Mouse (Mus musculus): ENCODE results near the gene Pde4a. TPM values are rescaled to one million over a fixed set of nuclear protein-coding genes. Genes with fewer than 3 reads are reported as not detected.
"Not testable (repeated sequence)": the region's sequence is repeated elsewhere in the genome, so short reads cannot be mapped to it uniquely, and the experiment has no call there.

Pde4a gene
- polyA plus RNA-seq, 1 experiment: 23.4 TPM

- no peak for DNase-seq (ENCODE audit: low read depth)
- TF ChIP-seq CTCF (IDR thresholded peaks at IDR 0.05; ENCODE audit: borderline replicate concordance, extremely low read depth, insufficient read depth, insufficient read length) (no peak), POLR2A (IDR thresholded peaks at IDR 0.05; ENCODE audit: borderline replicate concordance, extremely low read depth, insufficient read depth, insufficient read length, poor library complexity, severe bottlenecking) (no peak)
These were observed 41.3 kb downstream of the Pde4a start for GRCm38 (mm10) chr9:21206848-21207247.

DNA sequence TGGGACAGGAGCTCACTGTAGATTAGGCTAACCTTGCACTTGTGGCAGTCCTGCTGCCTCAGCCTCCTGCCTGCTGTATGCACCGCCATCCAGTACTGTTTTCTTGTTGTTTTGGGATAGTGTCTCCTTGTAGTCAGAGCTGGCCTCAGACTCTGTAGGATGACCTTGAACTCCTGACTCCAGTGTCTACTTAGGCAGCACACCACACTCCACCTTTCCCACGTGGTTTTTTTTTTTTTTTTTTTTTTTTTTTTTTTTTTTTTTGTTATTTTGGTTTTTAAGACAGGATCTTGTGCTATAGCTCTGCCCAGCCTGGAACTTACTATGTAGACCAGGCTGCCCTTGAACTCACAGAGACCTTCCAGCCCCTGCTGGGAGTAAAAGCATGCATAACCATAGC is 43.1 kb downstream of the Pde4a start:
- TF ChIP-seq CTCF (IDR thresholded peaks at IDR 0.05; ENCODE audit: borderline replicate concordance, extremely low read depth, insufficient read depth, insufficient read length) (no peak), POLR2A (IDR thresholded peaks at IDR 0.05; ENCODE audit: borderline replicate concordance, extremely low read depth, insufficient read depth, insufficient read length, poor library complexity, severe bottlenecking) (no peak)
- no peak for DNase-seq (ENCODE audit: low read depth)

- TF ChIP-seq CTCF (IDR thresholded peaks at IDR 0.05; ENCODE audit: borderline replicate concordance, extremely low read depth, insufficient read depth, insufficient read length): no peak
- DNase-seq (ENCODE audit: low read depth): no peak
These were observed 45.3 kb downstream of the Pde4a start for GRCm38 (mm10) chr9:21210821-21211220.

DNA sequence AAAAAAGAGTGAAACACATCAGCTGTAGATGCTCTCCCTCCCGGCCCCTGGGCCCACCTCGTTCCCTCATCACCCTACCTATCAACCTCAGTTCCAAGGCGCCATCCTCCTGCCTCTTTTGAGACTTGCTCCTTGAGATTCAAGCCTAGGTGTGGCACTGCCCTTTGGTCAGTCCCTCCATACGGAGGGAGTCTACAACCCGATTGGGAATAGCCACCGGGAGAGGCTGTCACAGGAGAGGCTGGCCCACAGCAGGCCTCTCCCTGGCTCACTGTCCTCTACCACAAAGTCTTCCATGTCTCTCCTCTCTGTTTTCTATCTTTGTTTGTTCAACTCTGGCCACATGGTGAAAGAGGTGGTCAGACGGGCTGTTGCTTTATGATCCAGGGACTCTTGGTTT is 46.1 kb downstream of the Pde4a start:
- no peak for TF ChIP-seq POLR2A (IDR thresholded peaks at IDR 0.05; ENCODE audit: borderline replicate concordance, extremely low read depth, insufficient read depth, insufficient read length, poor library complexity, severe bottlenecking)
- TF ChIP-seq CTCF (IDR thresholded peaks at IDR 0.05; ENCODE audit: borderline replicate concordance, extremely low read depth, insufficient read depth, insufficient read length): no peak
- DNase-seq (ENCODE audit: low read depth): no peak

DNA sequence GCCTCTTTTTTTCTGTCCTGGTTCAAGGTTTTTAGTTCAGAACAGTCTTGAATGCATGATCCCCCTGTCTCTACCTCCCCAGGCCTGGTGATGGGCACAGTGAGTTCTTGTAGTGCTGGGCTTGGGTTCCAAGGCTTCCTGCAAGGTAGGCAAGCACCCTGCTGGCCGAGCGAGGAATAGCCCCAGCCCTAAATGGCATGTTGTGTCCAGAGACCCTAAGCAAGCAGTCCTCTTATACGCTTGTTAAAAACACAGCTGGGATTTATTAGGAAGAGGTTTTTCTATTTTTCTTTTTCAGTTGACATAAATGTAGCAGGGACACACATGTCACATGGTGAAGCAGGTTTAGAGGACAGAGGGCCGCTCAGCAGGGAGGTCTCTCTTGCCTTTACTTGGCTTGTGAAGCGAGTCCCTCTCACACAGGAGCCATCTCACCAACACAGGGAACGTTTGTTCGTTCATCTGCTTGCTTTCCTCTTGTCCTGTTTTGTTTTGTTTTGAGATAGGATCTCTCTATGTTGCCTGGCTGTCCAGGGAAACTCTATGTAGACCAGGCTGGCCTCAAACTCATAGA is 48.2 kb downstream of the Pde4a start:
- peak; percentile 40 for DNase-seq (ENCODE audit: low read depth)
- TF ChIP-seq POLR2A (IDR thresholded peaks at IDR 0.05; ENCODE audit: borderline replicate concordance, extremely low read depth, insufficient read depth, insufficient read length, poor library complexity, severe bottlenecking) (no peak), CTCF (IDR thresholded peaks at IDR 0.05; ENCODE audit: borderline replicate concordance, extremely low read depth, insufficient read depth, insufficient read length) (peak; percentile 71)

DNA sequence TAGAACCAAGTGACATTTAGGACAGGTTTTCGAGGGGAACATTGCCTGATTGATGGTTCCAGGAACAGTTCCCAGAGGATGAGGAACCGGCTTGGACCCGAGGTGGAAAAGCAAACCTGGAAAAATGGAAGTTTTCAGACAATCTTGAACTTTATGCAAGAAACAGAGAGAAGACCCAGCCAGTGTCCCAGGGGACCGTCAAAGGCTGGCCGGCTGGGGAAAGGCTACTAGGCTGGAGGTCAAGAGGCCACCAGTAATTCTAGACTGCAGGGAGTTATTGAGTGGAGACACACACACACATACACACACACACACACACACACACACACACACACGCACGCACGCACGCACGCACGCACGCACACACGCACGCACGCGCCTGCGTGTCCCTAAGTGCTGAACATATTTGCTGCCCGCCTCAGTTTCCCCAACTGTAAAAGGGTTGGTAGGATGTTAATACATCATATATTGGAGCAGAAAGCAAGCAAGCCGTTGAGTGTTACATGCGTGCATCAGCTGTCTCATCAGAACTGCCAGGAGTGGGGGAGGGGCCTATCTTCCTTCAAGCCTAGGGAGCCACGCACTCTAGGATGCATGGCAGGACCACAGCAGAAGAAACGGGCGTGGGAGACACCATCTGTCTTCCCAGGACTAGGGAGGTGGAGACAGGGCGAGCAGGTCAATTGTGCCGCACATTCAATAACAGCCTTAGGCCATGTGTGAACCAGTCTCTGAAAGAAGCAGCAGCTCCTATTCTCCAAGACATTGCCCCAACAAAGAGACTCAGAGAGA is 50.7 kb downstream of the Pde4a start:
- peak; percentile 84 for DNase-seq (ENCODE audit: low read depth)
- TF ChIP-seq POLR2A (IDR thresholded peaks at IDR 0.05; ENCODE audit: borderline replicate concordance, extremely low read depth, insufficient read depth, insufficient read length, poor library complexity, severe bottlenecking) (no peak), CTCF (IDR thresholded peaks at IDR 0.05; ENCODE audit: borderline replicate concordance, extremely low read depth, insufficient read depth, insufficient read length) (no peak)

GRCm38 (mm10) chr9:21219820-21220219 is 54.3 kb downstream of the Pde4a start:
- TF ChIP-seq POLR2A (IDR thresholded peaks at IDR 0.05; ENCODE audit: borderline replicate concordance, extremely low read depth, insufficient read depth, insufficient read length, poor library complexity, severe bottlenecking) (no peak), CTCF (IDR thresholded peaks at IDR 0.05; ENCODE audit: borderline replicate concordance, extremely low read depth, insufficient read depth, insufficient read length) (no peak; the same call in 1 of the 2 replicates)
- no peak for DNase-seq (ENCODE audit: low read depth)

DNA sequence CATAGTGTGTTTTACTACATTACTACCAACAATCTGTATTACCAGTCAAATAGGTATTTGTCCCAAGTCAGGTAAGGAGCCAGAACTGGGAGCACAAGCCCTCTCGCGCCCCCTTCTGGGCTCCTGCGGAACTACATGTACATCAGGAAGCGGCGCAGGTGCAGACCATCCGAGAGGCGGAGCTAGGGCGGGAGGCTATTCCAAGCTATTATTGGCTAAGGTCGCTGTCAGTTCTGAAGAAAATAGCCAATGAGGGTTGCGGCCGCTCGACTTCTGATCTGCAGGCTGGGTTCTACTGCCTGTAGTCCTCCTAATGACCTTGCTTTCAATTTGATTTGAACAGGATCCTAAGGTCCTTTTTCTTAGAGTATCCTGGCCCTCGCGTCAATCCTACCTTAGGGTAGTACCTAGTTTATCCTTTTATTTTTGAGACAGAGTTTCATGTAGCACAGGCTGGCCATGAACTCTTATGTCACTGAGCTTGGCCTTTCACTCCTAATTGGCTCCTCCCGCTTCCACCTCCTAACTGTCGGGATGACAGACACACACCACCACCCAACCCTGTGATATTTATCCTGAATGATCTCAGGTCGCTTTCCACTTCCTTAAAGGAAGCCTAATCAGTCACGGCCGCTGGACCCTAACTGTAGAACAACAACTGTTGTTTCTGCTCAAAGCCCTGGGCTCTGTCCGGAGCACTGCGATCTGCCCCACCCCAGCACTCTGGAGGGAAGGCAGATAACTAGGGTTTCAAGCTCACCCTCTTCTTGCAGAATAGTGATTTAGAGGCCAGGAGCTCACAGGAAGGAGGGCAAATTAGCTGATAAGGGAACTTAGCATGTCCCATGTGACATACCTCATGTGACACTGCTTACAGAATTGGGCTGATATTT is 55.2 kb downstream of the Pde4a start:
- peak; percentile 95 for DNase-seq (ENCODE audit: low read depth)
- TF ChIP-seq CTCF (IDR thresholded peaks at IDR 0.05; ENCODE audit: borderline replicate concordance, extremely low read depth, insufficient read depth, insufficient read length) (peak; percentile 92), POLR2A (IDR thresholded peaks at IDR 0.05; ENCODE audit: borderline replicate concordance, extremely low read depth, insufficient read depth, insufficient read length, poor library complexity, severe bottlenecking) (no peak)

DNA sequence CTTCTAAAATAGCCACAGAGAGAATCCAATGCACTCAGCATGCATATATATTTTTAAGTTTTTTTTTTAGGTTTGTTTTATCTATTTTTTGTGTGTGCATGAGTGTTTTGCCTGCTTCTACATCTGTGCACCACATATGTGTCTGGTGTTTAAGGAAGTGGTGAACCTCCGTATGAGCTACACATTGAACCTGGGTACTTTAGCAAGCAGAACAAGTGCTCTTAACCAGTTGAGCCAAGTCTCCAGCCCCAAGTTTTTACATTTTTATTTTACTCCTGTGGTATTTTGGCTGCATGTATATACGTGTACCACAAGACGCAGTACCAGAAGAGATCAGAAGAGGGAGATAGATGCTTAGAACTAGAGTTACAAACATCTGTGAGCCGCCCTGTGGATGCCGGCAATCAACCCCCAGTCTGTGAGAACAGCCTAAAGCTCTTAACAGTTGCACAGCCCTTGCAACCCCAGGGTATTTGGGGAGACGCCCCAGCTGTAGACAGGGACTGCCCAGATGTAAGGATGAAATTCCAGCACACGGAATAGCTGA is 55.9 kb downstream of the Pde4a start:
- peak; percentile 78 for DNase-seq (ENCODE audit: low read depth)
- TF ChIP-seq CTCF (IDR thresholded peaks at IDR 0.05; ENCODE audit: borderline replicate concordance, extremely low read depth, insufficient read depth, insufficient read length) (peak; percentile 26; the same call in 1 of the 2 replicates), POLR2A (IDR thresholded peaks at IDR 0.05; ENCODE audit: borderline replicate concordance, extremely low read depth, insufficient read depth, insufficient read length, poor library complexity, severe bottlenecking) (no peak)

GRCm38 (mm10) chr9:21223490-21223889 is 58.0 kb downstream of the Pde4a start:
- DNase-seq (ENCODE audit: low read depth): not testable (repeated sequence)

- no peak for DNase-seq (ENCODE audit: low read depth)
- TF ChIP-seq CTCF (IDR thresholded peaks at IDR 0.05; ENCODE audit: borderline replicate concordance, extremely low read depth, insufficient read depth, insufficient read length): no peak
- TF ChIP-seq POLR2A (IDR thresholded peaks at IDR 0.05; ENCODE audit: borderline replicate concordance, extremely low read depth, insufficient read depth, insufficient read length, poor library complexity, severe bottlenecking): no peak
These were observed 58.4 kb downstream of the Pde4a start for GRCm38 (mm10) chr9:21223906-21224305.

Data from brain, embryonic 14.5 days (tissue).